Mouse (Mus musculus): ENCODE results near the gene Calb2.

Calb2 gene

GRCm38 (mm10) chr8:110102653-110103052 lies 65.4 kb downstream of the Calb2 start, which contains the start of gene Gm17720:
Gene Gm17720, minus strand, starts transcription at chr8:110102753.
- DNase-seq, result no peak

GRCm38 (mm10) chr8:110101676-110102075 lies 66.3 kb downstream of the Calb2 start:
- no peak for DNase-seq

- DNase-seq, result no peak
These were observed 67.1 kb downstream of the Calb2 start, which contains the start of gene Gm21964 for GRCm38 (mm10) chr8:110100907-110101306. Gene Gm21964, plus strand, starts transcription at chr8:110101207.

DNA sequence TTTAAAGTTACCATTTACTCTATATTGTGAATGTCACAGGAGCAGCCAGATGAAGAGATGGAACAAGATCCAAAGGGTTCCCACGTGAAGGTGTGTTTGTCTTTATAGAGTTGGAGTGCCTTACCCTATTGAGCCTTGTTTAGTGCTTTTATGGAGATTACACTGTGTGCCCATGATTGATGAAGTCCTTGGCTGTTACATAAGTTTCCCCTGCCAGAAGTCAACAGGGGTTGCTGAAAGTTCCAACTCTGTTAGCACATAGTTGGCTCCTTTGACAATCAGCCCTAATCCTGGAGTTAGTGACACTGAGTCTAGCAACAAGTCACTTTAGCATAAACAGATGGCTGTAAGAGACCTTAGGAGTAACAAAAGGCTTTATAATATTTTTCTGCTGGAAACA lies 76.1 kb downstream of the Calb2 start:
- DNase-seq, result no peak
